8 mouse cellular contexts compared by ENCODE assay signal in genomic region chr12:52503456-52504320, GRCm38 (mm10). TPM values are rescaled to one million over a fixed set of nuclear protein-coding genes. Genes with fewer than 3 reads are reported as not detected.
A peak's percentile ranks its signal among the peaks of the same experiment; 100 is the strongest.
DNase-seq lines count a peak whose midpoint lies in the region; ATAC-seq and TF ChIP-seq lines count a peak whose summit lies in the region.

Gene Arhgap5, plus strand, starts transcription at chr12:52503972.

- peak; percentile 83 for DNase-seq in A20 (ENCODE audit: low read depth, low spot score)
- peak; percentile 94 to 97 for DNase-seq in heart, adult 9 months (ENCODE audit: low spot score in 2 of 2)
- peak; percentile 2 to 24 for DNase-seq in monocyte, adult 2 months (ENCODE audit: low read depth in 1 of 2, low spot score in 2 of 2)
- DNase-seq in spleen, postnatal 36 days (ENCODE audit: low spot score in 2 of 2): peak; percentile 61 to 63

- WGBS in kidney, embryonic 14.5 days: under 1% methylated on average over 68 of the region's 119 CpGs
- under 1% methylated on average over 101 of the region's 119 CpGs for WGBS in limb, embryonic 15.5 days

- peak; percentile 98 for ATAC-seq in kidney, embryonic 14.5 days (ENCODE audit: low FRiP score, low TSS enrichment)
- peak; percentile 96 for ATAC-seq in limb, embryonic 15.5 days (ENCODE audit: insufficient number of reproducible peaks, low FRiP score, low TSS enrichment, low read depth)

- peaks cover 8% of the 10 kb centered on the region for H3K4me1 ChIP-seq in bone marrow macrophage, adult 2 months (ENCODE audit: control insufficient read depth, insufficient read depth, low read length)
- no peaks in the 10 kb centered on the region for H3K4me1 ChIP-seq in embryonic fibroblast, embryonic 13.5 days (ENCODE audit: control insufficient read depth, insufficient read depth, low read length)
- peaks cover 13% of the 10 kb centered on the region for H3K4me1 ChIP-seq in kidney, embryonic 14.5 days (ENCODE audit: control insufficient read depth, insufficient read depth, low read length)
- 0 out of 2 replicates have a peak, but pooled peaks cover 5% of the 10 kb centered on the region for H3K4me1 ChIP-seq in limb, embryonic 15.5 days

- no peaks in the 10 kb centered on the region for H3K9me3 ChIP-seq in kidney, embryonic 14.5 days (ENCODE audit: control insufficient read depth, low read length)
- no peaks in the 10 kb centered on the region for H3K9me3 ChIP-seq in limb, embryonic 15.5 days

- H3K27ac ChIP-seq in bone marrow macrophage, adult 2 months (ENCODE audit: insufficient read depth, low read depth, low read length): peak within 1 kb of the TSS; percentile 85
- H3K27ac ChIP-seq in embryonic fibroblast, embryonic 13.5 days (ENCODE audit: insufficient read depth, low read length): peak within 1 kb of the TSS; percentile 91
- peak within 1 kb of the TSS; percentile 99 for H3K27ac ChIP-seq in kidney, embryonic 14.5 days (ENCODE audit: low read depth, low read length)
- peak within 1 kb of the TSS; percentile 100 for H3K27ac ChIP-seq in limb, embryonic 15.5 days

- no peak for TF ChIP-seq CTCF in bone marrow macrophage, adult 2 months (IDR thresholded peaks at IDR 0.05; ENCODE audit: low read depth, low read length)
- no peak for TF ChIP-seq CTCF in embryonic fibroblast, embryonic 13.5 days (IDR thresholded peaks at IDR 0.05; ENCODE audit: borderline replicate concordance, insufficient read depth, low read length)

- H3K4me2 ChIP-seq in kidney, embryonic 14.5 days (replicated peaks; ENCODE audit: low read depth, low read length): peak within 1 kb of the TSS; percentile 62
- peak within 1 kb of the TSS; percentile 68 for H3K4me2 ChIP-seq in limb, embryonic 15.5 days

- peak; percentile 13; the same call in 1 of the 2 replicates for TF ChIP-seq POLR2A in bone marrow macrophage, adult 2 months (IDR thresholded peaks at IDR 0.05; ENCODE audit: borderline replicate concordance, low read depth, low read length)
- TF ChIP-seq POLR2A in embryonic fibroblast, embryonic 13.5 days (IDR thresholded peaks at IDR 0.05; ENCODE audit: low read depth, low read length): peak; percentile 98

- H3K4me3 ChIP-seq in bone marrow macrophage, adult 2 months (ENCODE audit: insufficient read depth, low read length): peak within 1 kb of the TSS; percentile 94
- peak within 1 kb of the TSS; percentile 61 for H3K4me3 ChIP-seq in embryonic fibroblast, embryonic 13.5 days (ENCODE audit: insufficient read depth, low read length)
- H3K4me3 ChIP-seq in kidney, embryonic 14.5 days (ENCODE audit: low read length): peak within 1 kb of the TSS; percentile 98
- H3K4me3 ChIP-seq in limb, embryonic 15.5 days: peak within 1 kb of the TSS; percentile 95

- peak within 1 kb of the TSS; percentile 99 for H3K9ac ChIP-seq in kidney, embryonic 14.5 days (ENCODE audit: low read depth, low read length)
- peak within 1 kb of the TSS; percentile 96 for H3K9ac ChIP-seq in limb, embryonic 15.5 days

- no peaks in the 10 kb centered on the region for H3K36me3 ChIP-seq in kidney, embryonic 14.5 days (ENCODE audit: control insufficient read depth, insufficient read depth, low read length)
- H3K36me3 ChIP-seq in limb, embryonic 15.5 days: no peaks in the 10 kb centered on the region

- no peaks in the 10 kb centered on the region for H3K27me3 ChIP-seq in kidney, embryonic 14.5 days (ENCODE audit: control insufficient read depth, insufficient read depth, low read length)
- H3K27me3 ChIP-seq in limb, embryonic 15.5 days: no peaks in the 10 kb centered on the region

RNA-seq across cellular contexts. Expression of gene Arhgap5, which starts in this region (rescaled TPM):
- 22.3 and 23.0 TPM in 2 replicates for polyA plus RNA-seq in bone marrow macrophage, adult 2 months (2012; ENCODE audit: insufficient read depth, insufficient read length, missing spikeins)
- polyA plus RNA-seq in embryonic fibroblast, embryonic 13.5 days (2011; ENCODE audit: insufficient read length, low read depth, missing spikeins): 95.6 and 121 TPM in 2 replicates
- 55.9 and 56.3 TPM in 2 replicates for polyA plus RNA-seq in kidney, embryonic 14.5 days (2014; fragmentation: Nextera tagmentation; extraction: Ambion mirVana)
- 41.3 and 42.5 TPM in 2 replicates for polyA plus RNA-seq in limb, embryonic 15.5 days (2015; fragmentation: Nextera tagmentation; extraction: Ambion mirVana)

Comparison
In these comparisons a context has a peak if more than half of its experiments do, and no peak if none do; other contexts are left out.
1. Peak in every context shown above with its lines: DNase-seq, ATAC-seq, H3K4me3 ChIP-seq and H3K27ac ChIP-seq.
2. DNase-seq: peak in every context shown above with its lines; median percentile 96 in heart, adult 9 months; 83 in A20; 62 in spleen, postnatal 36 days; 13 in monocyte, adult 2 months.